Mouse (Mus musculus) heart, postnatal 0 days (tissue): ENCODE measurements at regions not wholly inside any gene's neighbourhood (a gene's known extent, or its start where the extent isn't known, plus 50 kb on each side); places are given as distances from the start of the nearest gene placed in this dataset.
A peak's percentile ranks its signal among the peaks of the same experiment; 100 is the strongest.
"Not testable (repeated sequence)": the region's sequence is repeated elsewhere in the genome, so short reads cannot be mapped to it uniquely, and the experiment has no call there.

Source experiments
- ATAC-seq: fragments of 200-750 bp; cut with Nextera tagmentation; 2 replicates; pipeline ENCODE4 v1.8.0; 2017; ENCODE audit warnings: low read depth, moderate number of reproducible peaks, moderate library complexity; ENCODE audit not compliant: insufficient read depth
- DNase-seq: peaks from one replicate; pipeline ENCODE4 v3.0.0-alpha.2; 2016; ENCODE audit warnings: low spot score
- H3K27ac ChIP-seq: fragments of 300-500 bp; sonication (generic); 2 replicates; pipeline ENCODE4 v1.5.1; 2014; ENCODE audit warnings: low read depth, mild to moderate bottlenecking
- H3K27me3 ChIP-seq: fragments of 300-500 bp; sonication (generic); 2 replicates; pipeline ENCODE4 v1.6.1; 2014; ENCODE audit warnings: low read length, mixed read lengths; ENCODE audit not compliant: control insufficient read depth, insufficient read depth
- H3K36me3 ChIP-seq: fragments of 300-500 bp; sonication (generic); replicated peaks from 2 replicates; pipeline ENCODE4 v1.6.1; 2014; ENCODE audit warnings: low read length, mixed read lengths; ENCODE audit not compliant: control insufficient read depth, insufficient read depth
- H3K4me1 ChIP-seq: fragments of 300-500 bp; sonication (generic); 2 replicates; pipeline ENCODE4 v1.6.1; 2014; ENCODE audit warnings: antibody characterized with exemption; ENCODE audit not compliant: control insufficient read depth, insufficient read depth
- H3K4me2 ChIP-seq: fragments of 300-500 bp; sonication (generic); 2 replicates; pipeline ENCODE4 v1.6.1; 2014; ENCODE audit warnings: low read depth, mild to moderate bottlenecking, low read length, moderate library complexity
- H3K4me3 ChIP-seq: fragments of 300-500 bp; sonication (generic); 2 replicates; pipeline ENCODE4 v1.5.1; 2014; ENCODE audit warnings: low read depth, low read length
- H3K9ac ChIP-seq: fragments of 300-500 bp; sonication (generic); replicated peaks from 2 replicates; pipeline ENCODE4 v1.6.1; 2014; ENCODE audit warnings: low read depth, low read length, mixed read lengths
- H3K9me3 ChIP-seq: fragments of 300-500 bp; sonication (generic); replicated peaks from 2 replicates; pipeline ENCODE4 v1.6.1; 2016; ENCODE audit warnings: low read length; ENCODE audit not compliant: control insufficient read depth
- CTCF ChIP-seq: IDR thresholded peaks from 2 replicates; pipeline ENCODE4 v1.5.1; 2016; ENCODE audit warnings: antibody characterized with exemption, control low read depth, low read depth
- EP300 ChIP-seq: IDR thresholded peaks from 2 replicates; pipeline ENCODE4 v1.6.1; 2016; ENCODE audit warnings: antibody characterized with exemption, low read depth
- whole genome bisulfite sequencing: fragments of 180-500 bp; shearing (Covaris S2); extraction: QIAGEN DNeasy Blood & Tissue Kit; methylation state at CpG from one replicate; pipeline ENCODE4 v1.1.7; 2014; 5-methylcytosine and 5-hydroxymethylcytosine counted together

DNA sequence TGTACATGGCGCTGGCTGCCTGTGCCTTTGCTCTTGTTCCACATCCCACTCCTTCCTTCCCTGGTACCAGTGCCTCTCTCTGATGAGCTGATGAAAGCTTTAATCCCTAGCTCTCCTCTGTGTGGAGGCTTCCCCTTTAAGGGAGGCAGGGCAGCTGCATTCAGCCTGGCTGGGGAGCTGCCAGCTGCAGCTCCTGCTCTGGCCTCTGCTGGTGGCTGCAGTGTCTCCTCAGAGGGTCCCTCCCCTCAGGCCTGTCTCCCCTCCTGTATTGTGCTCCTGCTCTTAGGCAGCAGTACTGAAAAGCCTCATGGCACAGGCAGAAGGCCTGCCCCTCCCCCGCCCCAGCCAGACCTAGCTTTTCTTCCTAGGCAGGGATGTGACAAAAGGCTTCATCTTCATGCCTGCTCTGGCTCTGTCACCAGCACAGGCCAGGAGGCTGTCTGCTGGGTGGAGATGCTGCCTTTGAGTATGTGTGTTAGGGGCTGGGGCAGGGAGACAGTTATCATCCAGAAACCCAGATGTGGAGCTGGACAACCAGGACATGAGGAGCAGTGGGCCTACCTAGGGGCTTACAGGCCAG is 97.7 kb upstream of the Zcchc13 start:
- H3K4me2 ChIP-seq, H3K27ac ChIP-seq, H3K27me3 ChIP-seq, H3K9me3 ChIP-seq, DNase-seq, H3K9ac ChIP-seq, H3K4me3 ChIP-seq, H3K36me3 ChIP-seq, H3K4me1 ChIP-seq: not testable (repeated sequence)
- 25% methylated on average over 1 of the region's 2 CpGs for WGBS
- ATAC-seq, result peak; percentile 80

DNA sequence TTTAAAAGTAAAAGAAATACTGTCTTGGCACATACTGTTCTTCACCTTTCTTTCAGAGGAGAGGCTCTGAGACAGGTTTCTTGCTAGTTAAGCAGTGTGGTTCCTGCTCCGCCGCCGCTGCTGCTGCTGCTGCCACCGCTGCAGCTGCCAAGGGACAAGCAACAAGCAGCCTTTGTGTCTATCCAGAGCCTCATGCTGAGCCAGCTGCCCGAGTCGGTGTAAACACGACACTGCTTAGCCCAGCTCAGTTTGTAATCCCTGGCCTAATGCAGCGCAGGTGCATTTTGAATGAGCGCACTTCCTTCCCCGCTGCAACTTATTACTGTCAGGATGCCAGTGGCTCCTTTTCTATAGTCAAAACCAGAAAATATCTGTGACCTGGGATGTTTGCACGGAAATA is 97.1 kb upstream of the Zcchc13 start:
- Histone ChIP-seq H3K27ac (peak overlapping the region; percentile 43; the same call in 1 of the 2 replicates), H3K36me3 (no peaks in the 10 kb centered on the region), H3K27me3 (no peaks in the 10 kb centered on the region), H3K4me2 (no peak overlapping the region), H3K4me1 (no peaks in the 10 kb centered on the region), H3K9ac (no peak overlapping the region), H3K9me3 (no peaks in the 10 kb centered on the region), H3K4me3 (no peak overlapping the region)
- ATAC-seq, result no peak
- TF ChIP-seq EP300 (no peak), CTCF (no peak)
- 43% methylated on average over 11 of the region's 11 CpGs for WGBS
- no peak for DNase-seq

DNA sequence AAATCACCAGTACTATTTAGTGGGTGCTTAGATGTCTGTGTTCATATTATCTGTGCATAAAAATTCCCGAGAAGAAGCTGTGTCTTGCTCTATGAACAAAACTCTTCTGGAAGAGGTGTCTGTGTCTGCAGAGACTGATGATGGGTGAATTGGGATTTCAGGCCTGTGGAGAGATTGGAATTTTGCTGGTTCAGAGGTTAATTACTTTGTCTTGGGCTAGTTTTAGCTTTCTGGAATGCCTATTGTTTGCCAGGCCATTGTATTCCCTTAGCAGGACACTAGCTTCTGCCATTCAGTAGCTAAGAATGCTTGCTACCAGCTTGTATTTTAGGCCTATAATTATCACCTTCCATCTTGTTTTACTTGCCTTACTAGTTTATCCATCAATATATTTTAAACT is 96.6 kb upstream of the Zcchc13 start:
- no peak overlapping the region for H3K4me3 ChIP-seq
- DNase-seq (no peak), ATAC-seq (no peak)
- 50% methylated on average over 1 of the region's 1 CpGs for WGBS
- no peaks in the 10 kb centered on the region for H3K9me3 ChIP-seq
- no peak overlapping the region for H3K4me2 ChIP-seq
- no peak overlapping the region for H3K27ac ChIP-seq
- no peaks in the 10 kb centered on the region for H3K4me1 ChIP-seq
- no peak overlapping the region for H3K9ac ChIP-seq
- H3K36me3 ChIP-seq, result no peaks in the 10 kb centered on the region
- no peak for TF ChIP-seq EP300
- no peak for TF ChIP-seq CTCF
- H3K27me3 ChIP-seq, result no peaks in the 10 kb centered on the region

DNA sequence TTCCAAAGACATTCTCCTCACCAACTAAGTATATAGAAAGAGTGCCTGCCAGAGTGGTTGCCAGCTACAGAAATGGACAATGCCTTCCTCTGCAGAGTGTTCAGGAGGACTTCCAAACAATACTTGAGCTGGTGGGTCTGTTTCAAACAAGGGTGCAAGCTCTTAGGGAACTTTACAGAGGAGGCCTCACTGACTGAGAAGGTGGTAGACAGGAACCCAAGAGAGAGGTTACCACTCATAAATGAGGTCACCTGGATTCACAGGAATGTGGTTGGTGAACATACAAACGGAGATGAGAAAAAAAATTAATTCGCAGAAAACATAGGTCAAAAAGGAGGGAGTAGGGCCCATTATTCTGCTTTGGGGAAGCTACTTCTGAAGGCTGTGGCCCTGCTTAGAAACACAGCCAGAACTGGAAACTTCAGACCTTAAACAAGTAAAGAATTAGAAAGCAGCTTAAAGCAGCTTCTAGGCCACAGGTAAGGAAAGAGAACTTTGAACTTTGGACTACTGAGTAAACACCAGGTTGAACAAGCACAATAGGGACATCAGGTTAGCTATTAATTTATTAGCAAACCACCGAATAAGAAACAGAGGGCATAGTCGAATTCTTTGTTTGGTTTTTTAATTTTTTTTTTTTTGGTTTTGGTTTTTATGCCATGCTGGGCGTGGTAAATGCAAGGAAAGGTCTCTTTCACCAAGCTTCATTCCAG is 83.7 kb upstream of the Zcchc13 start:
- no peaks in the 10 kb centered on the region for H3K9me3 ChIP-seq
- TF ChIP-seq CTCF (no peak), EP300 (no peak)
- H3K27me3 ChIP-seq, result no peaks in the 10 kb centered on the region
- H3K36me3 ChIP-seq, result no peaks in the 10 kb centered on the region
- no peak overlapping the region for H3K4me3 ChIP-seq
- no peak overlapping the region for H3K27ac ChIP-seq
- H3K9ac ChIP-seq, result no peak overlapping the region
- DNase-seq (no peak), ATAC-seq (no peak)
- H3K4me2 ChIP-seq, result no peak overlapping the region
- WGBS, result 79% methylated on average over 5 of the region's 5 CpGs
- no peaks in the 10 kb centered on the region for H3K4me1 ChIP-seq

DNA sequence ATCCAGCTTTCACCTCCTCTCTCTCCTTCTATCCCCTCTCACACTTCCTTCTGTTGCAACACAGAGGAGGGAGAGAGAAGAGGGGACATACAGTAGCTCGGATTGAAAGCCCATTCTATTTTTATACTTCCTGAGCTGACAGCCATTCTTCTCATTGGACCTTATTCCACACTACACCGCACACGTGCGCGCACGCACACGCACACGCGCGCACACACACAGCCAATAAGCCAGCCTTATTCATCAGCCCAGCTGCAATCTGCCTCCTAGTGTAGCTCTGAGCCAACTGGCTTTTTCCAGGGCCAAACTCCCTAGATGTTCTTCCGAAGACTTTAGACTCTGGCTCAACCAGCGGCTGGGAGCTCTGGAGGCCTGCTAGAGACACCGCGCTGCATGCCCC is 79.1 kb upstream of the Zcchc13 start:
- no peak overlapping the region for H3K27ac ChIP-seq
- DNase-seq, result peak; percentile 23
- H3K9ac ChIP-seq, result no peak overlapping the region
- H3K4me2 ChIP-seq, result no peak overlapping the region
- no peaks in the 10 kb centered on the region for H3K4me1 ChIP-seq
- WGBS, result 53% methylated on average over 14 of the region's 14 CpGs
- no peak overlapping the region for H3K4me3 ChIP-seq
- H3K27me3 ChIP-seq, result no peaks in the 10 kb centered on the region
- TF ChIP-seq CTCF (no peak), EP300 (no peak)
- ATAC-seq, result peak; percentile 75
- H3K36me3 ChIP-seq, result no peaks in the 10 kb centered on the region
- no peaks in the 10 kb centered on the region for H3K9me3 ChIP-seq

DNA sequence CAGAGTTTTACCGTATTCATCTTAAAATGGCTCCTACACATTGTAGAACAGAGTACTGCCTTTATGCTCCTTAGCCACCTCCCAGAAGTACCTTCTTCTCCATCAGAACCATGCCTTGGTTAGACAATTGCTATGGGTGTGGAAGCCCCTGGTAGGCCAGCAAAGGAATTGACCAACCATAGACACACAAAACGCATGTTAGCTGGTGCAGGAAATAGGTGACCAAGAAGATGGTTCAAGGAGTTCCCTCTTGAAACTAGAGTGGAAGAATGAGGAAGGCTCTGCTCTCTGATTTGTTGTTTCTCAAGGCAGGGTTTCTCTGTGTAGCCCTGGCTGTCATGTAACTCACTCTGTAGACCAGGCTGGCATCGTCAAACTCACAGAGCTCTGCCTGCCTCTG is 77.2 kb upstream of the Zcchc13 start:
- no peak overlapping the region for H3K27ac ChIP-seq
- WGBS, result 96% methylated on average over 3 of the region's 3 CpGs
- no peak overlapping the region for H3K9ac ChIP-seq
- DNase-seq (no peak), ATAC-seq (no peak)
- H3K27me3 ChIP-seq, result no peaks in the 10 kb centered on the region
- H3K4me3 ChIP-seq, result no peak overlapping the region
- H3K4me2 ChIP-seq, result no peak overlapping the region
- peaks cover 3% of the 10 kb centered on the region; the same call in 1 of the 2 replicates for H3K4me1 ChIP-seq
- H3K36me3 ChIP-seq, result no peaks in the 10 kb centered on the region
- H3K9me3 ChIP-seq, result no peaks in the 10 kb centered on the region
- TF ChIP-seq CTCF, result no peak
- no peak for TF ChIP-seq EP300
